Mouse (Mus musculus): ENCODE data around the gene Bmp2.

The Bmp2 gene

GRCm38 (mm10) chr2:133552031-133552841, at the start of gene Bmp2:
Gene Bmp2, plus strand, starts transcription at chr2:133552159.
- peak; percentile 77 for DNase-seq (ENCODE audit: extremely low spot score, low spot score)

DNA sequence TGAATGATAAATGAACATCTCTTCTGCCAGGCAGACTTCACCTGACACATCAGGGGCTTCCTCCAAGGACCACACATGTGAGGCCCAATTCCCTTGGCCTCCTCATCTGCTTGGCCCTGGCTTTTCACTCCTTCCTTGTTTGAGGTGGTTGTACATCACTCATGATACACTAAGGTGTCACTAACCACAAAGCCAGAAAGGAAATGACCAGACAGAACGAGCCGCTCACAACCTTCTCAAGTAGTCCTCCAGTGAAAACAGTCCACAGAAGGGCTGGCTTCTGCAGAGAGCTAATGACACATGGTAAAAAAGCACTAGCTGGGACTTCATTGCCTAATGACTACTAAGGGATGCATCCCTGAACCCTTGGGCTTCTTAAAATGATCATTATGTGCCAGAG, 46.3 kb upstream of the Bmp2 start:
- no peak for DNase-seq (ENCODE audit: extremely low spot score, low spot score)

DNA sequence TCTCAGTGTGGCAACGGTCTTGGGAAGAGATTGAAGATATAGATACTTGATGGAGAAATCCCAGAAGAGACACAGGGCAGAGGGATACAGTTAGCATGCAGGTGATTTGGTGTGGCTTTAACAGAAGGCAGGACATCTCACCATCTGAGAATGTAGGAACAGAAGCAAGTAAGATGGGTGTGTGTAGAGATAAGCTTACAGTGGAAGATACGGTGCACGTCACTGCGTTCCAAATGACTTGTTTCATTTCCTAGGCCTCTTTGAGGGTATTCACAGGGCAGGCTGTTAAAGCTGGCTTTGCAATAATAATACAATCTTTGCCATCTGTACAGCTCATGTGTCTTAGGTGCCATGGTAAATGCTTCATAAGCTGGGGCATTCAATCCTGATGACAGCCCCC, 44.9 kb upstream of the Bmp2 start:
- DNase-seq (ENCODE audit: extremely low spot score, low spot score): no peak

- peak; percentile 30 for DNase-seq (ENCODE audit: extremely low spot score, low spot score)
These were observed 42.8 kb upstream of the Bmp2 start for GRCm38 (mm10) chr2:133509141-133509540.

- no peak for DNase-seq (ENCODE audit: extremely low spot score, low spot score)
These were observed 40.8 kb upstream of the Bmp2 start for GRCm38 (mm10) chr2:133511011-133511779.

DNA sequence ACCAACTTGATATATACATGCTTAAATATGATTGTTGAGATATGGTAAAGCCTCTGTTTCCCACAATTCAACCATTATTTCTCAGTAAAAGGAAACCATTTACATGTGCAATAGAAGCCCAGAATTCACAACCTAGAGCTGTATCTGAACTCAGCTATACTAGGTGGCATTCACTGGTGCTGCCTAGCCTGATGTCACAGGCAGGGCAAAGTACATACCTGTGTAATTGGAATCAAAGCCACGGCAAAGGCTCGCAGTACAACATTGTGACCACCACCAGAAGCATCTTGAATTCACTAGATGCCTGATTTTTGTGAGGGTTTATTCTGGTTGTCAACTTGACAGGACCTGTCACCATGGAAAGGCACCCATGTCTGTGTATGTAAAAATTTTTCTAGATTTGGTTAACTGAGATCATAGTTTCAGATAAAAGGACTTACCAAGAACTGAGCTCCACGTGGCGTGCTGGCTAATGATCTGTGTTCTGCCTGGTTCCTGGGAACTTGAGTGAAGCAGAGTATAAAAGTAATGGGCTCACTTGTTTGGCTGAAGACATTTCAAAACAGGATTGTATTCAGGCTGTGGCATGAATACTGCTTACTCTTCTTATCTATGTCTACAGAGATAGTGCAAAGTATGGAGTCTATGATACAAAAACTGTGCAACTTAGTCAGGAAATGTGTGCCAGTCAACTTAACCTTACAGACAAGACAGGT, 35.5 kb upstream of the Bmp2 start:
- no peak for DNase-seq (ENCODE audit: extremely low spot score, low spot score)

- DNase-seq (ENCODE audit: extremely low spot score, low spot score): no peak
These were observed 34.1 kb upstream of the Bmp2 start for GRCm38 (mm10) chr2:133517867-133518266.

- no peak for DNase-seq (ENCODE audit: extremely low spot score, low spot score)
These were observed 30.8 kb upstream of the Bmp2 start for GRCm38 (mm10) chr2:133521193-133521592.

DNA sequence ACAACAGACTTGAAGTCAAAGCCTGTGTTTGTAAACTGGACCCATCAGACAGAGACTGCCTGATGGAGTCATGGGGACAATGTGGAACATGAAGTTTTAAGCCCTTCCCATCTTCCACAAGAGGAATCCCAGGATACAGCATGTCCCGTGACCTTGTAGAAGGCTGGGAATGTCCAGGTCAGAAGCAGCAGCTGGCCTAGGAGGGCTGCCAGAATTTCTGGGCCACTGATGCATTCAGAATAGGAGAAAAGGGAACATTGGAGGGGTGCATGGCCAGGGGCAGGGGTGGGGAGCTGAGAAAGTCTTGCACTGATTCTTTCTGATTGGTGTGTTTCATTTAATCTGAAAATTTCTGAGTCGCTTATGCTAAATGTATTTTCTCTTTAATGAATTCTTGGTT, 29.8 kb upstream of the Bmp2 start:
- DNase-seq (ENCODE audit: extremely low spot score, low spot score): no peak

- DNase-seq (ENCODE audit: extremely low spot score, low spot score): no peak
These were observed 26.3 kb upstream of the Bmp2 start for GRCm38 (mm10) chr2:133525621-133526181.

GRCm38 (mm10) chr2:133529396-133529795, 22.6 kb upstream of the Bmp2 start:
- no peak for DNase-seq (ENCODE audit: extremely low spot score, low spot score)

DNA sequence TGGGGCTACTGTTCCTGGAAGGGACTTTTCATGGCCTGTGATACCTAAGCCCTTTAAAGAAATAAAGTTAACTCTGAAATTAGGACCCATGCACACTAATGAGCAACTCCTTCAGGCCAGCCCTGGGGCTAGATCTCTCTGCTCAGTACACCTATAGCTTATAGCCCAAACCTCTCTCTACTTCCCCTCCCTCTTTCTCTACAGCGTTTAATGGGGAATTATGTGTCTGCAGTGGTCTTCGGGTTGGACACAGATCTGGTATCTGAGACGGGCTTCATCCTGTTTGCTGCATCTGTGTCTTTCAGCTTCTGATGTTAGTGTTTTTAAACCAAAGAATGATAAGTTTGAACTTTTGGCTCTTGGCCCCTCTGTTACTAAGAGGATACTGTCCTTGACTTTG, 18.9 kb upstream of the Bmp2 start:
- DNase-seq (ENCODE audit: extremely low spot score, low spot score): no peak

- DNase-seq (ENCODE audit: extremely low spot score, low spot score): no peak
These were observed 16.5 kb upstream of the Bmp2 start for GRCm38 (mm10) chr2:133535481-133535880.

DNA sequence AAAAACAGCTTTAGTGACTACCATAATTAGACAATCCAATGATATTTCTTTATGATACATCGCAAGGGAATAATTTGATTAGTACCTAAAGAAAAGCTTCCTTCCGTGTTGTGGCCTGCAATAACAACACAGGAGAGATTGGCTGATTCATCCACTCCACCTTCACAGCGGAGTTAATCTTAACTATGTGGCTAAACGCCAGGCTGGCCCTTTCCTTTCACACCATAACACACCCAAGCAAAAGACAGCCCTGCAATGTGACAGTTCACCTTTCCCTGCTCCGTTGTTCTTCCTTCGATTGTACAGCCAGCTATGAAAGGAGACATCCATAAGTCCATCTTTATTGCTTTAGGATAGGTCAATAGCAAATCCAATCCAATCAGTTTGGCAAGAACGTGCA, 15.1 kb upstream of the Bmp2 start:
- DNase-seq (ENCODE audit: extremely low spot score, low spot score): no peak

- DNase-seq (ENCODE audit: extremely low spot score, low spot score): no peak
These were observed 11.3 kb upstream of the Bmp2 start for GRCm38 (mm10) chr2:133540702-133541101.

GRCm38 (mm10) chr2:133550238-133550682, 1.7 kb upstream of the Bmp2 start:
- DNase-seq (ENCODE audit: extremely low spot score, low spot score): peak; percentile 53

DNA sequence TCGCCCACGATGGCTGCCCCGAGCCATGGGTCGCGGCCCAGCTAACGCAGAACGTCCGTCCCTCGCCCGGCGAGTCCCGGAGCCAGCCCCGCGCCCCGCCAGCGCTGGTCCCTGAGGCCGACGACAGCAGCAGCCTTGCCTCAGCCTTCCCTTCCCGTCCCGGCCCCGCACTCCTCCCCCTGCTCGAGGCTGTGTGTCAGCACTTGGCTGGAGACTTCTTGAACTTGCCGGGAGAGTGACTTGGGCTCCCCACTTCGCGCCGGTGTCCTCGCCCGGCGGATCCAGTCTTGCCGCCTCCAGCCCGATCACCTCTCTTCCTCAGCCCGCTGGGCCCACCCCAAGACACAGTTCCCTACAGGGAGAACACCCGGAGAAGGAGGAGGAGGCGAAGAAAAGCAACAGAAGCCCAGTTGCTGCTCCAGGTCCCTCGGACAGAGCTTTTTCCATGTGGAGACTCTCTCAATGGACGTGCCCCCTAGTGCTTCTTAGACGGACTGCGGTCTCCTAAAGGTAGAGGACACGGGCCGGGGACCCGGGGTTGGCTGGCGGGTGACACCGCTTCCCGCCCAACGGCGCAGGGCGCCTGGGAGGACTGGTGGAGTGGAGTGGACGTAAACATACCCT, 995 bp downstream of the Bmp2 start:
- DNase-seq (ENCODE audit: extremely low spot score, low spot score): peak; percentile 71

GRCm38 (mm10) chr2:133553911-133554285, 1.9 kb downstream of the Bmp2 start:
- no peak for DNase-seq (ENCODE audit: extremely low spot score, low spot score)

GRCm38 (mm10) chr2:133554286-133555021, 2.5 kb downstream of the Bmp2 start:
- peak; percentile 65 for DNase-seq (ENCODE audit: extremely low spot score, low spot score)

DNA sequence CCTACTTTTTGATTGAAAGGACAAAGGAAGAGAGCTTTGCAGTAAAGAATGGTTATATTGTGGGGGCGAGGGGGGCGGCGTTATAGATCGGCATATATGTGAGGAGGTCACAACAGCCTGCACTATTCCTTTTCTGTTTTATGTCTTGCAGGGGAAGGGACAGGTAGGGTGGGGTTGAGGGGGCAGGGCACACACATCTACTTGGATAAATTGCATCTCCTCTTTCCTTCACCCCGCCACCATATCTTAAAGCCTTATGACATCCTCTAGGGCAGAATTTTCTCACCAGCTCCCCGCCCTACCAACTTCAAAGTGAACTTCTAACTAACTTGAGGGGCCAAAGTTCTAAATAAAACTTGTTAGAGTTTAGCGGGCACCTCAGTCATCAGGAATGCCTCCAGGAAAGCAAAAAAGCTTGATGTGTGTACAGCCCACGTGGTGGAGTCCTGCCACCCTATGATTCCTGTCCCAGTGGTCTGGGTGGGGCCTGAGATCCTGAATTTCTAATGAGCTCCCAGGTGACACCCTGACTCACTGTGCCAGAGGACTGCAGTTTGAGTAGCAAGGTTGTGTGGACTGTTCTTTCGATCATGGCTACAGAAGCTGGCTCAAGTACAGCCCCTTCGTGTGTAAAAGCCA, 12.4 kb downstream of the Bmp2 start:
- no peak for DNase-seq (ENCODE audit: extremely low spot score, low spot score)
